Mouse (Mus musculus) liver, embryonic 16.5 days (tissue): ENCODE results near the gene Vstm2l. TPM values are rescaled to one million over a fixed set of nuclear protein-coding genes. Genes with fewer than 3 reads are reported as not detected.

Experiments used
- ATAC-seq: fragments of 200-750 bp; cut with Nextera tagmentation; 2 replicates; pipeline ENCODE4 v1.8.0; 2017; ENCODE audit warnings: low read depth, mild to moderate bottlenecking, moderate number of reproducible peaks, moderate library complexity
- H3K27ac ChIP-seq: fragments of 300-500 bp; sonication (generic); 2 replicates; pipeline ENCODE4 v1.5.1; 2014; ENCODE audit warnings: mild to moderate bottlenecking, low read length
- H3K27me3 ChIP-seq: fragments of 300-500 bp; sonication (generic); 2 replicates; pipeline ENCODE4 v1.6.1; 2014; ENCODE audit warnings: low read depth, low read length, mixed read lengths; ENCODE audit not compliant: control insufficient read depth, insufficient read depth
- H3K36me3 ChIP-seq: fragments of 300-500 bp; sonication (generic); 2 replicates; pipeline ENCODE4 v1.6.1; 2014; ENCODE audit warnings: mild to moderate bottlenecking; ENCODE audit not compliant: control insufficient read depth, insufficient read depth
- H3K4me1 ChIP-seq: fragments of 300-500 bp; sonication (generic); 2 replicates; pipeline ENCODE4 v1.6.1; 2014; ENCODE audit warnings: low read depth, low read length, mixed read lengths; ENCODE audit not compliant: control insufficient read depth
- H3K4me2 ChIP-seq: fragments of 300-500 bp; sonication (generic); 2 replicates; pipeline ENCODE4 v1.6.1; 2014; ENCODE audit warnings: low read depth, low read length, mixed read lengths
- H3K4me3 ChIP-seq: fragments of 300-500 bp; sonication (generic); 2 replicates; pipeline ENCODE4 v1.5.1; 2014; ENCODE audit warnings: low read depth, mild to moderate bottlenecking, low read length
- H3K9ac ChIP-seq: fragments of 300-500 bp; sonication (generic); 2 replicates; pipeline ENCODE4 v1.6.1; 2014; ENCODE audit warnings: low read depth, low read length
- H3K9me3 ChIP-seq: fragments of 300-500 bp; sonication (generic); replicated peaks from 2 replicates; pipeline ENCODE4 v1.6.1; 2016; ENCODE audit warnings: low read length; ENCODE audit not compliant: control insufficient read depth
- WGBS: fragments of 180-500 bp; shearing (Covaris S2); extraction: QIAGEN DNeasy Blood & Tissue Kit; methylation state at CpG from one replicate; pipeline ENCODE4 v1.1.7; 2014; ENCODE audit not compliant: insufficient replicate concordance; 5-methylcytosine and 5-hydroxymethylcytosine counted together
- polyA plus RNA-seq: library from polyadenylated mRNA; unstranded; fragments of >200 nt; fragmentation: Nextera tagmentation; extraction: Ambion mirVana; gene quantifications from 2 replicates; pipeline ENCODE4 v1.2.1, GENCODE M21; 2015

The Vstm2l gene
- polyA plus RNA-seq, 1 experiment from 2014 or later = not detected

DNA sequence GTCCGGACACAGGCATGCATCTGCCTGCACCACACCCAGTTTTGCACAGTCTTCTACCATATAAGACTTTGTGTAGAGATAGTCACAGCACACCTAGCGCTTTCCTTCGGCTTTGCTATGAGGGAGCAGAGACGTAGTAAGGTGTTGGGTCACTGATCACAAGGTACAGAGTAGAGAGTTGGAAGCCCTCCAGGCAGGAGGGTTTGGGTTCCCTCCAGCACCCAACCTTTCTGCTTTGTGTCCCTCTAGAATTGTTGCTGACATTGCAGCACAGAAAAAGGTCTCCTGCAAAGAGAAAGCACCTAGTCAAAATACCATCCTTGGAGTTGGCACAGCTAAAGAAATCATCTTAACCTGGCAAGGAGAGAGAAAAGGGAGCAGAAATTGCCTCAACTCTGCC, 78.0 kb downstream of the Vstm2l start:
- H3K36me3 ChIP-seq = peaks cover 26% of the 10 kb centered on the region
- no peaks in the 10 kb centered on the region for H3K9me3 ChIP-seq
- WGBS = 83% methylated on average over 4 of the region's 4 CpGs
- H3K27me3 ChIP-seq = no peaks in the 10 kb centered on the region
- no peak overlapping the region for H3K9ac ChIP-seq
- no peak overlapping the region for H3K4me3 ChIP-seq
- H3K4me1 ChIP-seq = no peaks in the 10 kb centered on the region
- H3K4me2 ChIP-seq = no peak overlapping the region
- no peak for ATAC-seq
- no peak overlapping the region for H3K27ac ChIP-seq

Other genes with a start within 250 kb of the Vstm2l start
- 19.4 and 19.8 TPM in 2 replicates for gene Ctnnbl1, start 177.3 kb upstream of the Vstm2l start, polyA plus RNA-seq
- 13.1 and 13.4 TPM in 2 replicates for gene Tti1, start 113.8 kb downstream of the Vstm2l start, polyA plus RNA-seq
- gene Rprd1b, start 113.8 kb downstream of the Vstm2l start, polyA plus RNA-seq = 25.1 and 26.6 TPM in 2 replicates
- 66.2 and 74.3 TPM in 2 replicates for gene Tgm2, start 231.8 kb downstream of the Vstm2l start, polyA plus RNA-seq